Mouse (Mus musculus): Measurements from ENCODE around the gene Camta1. TPM values are rescaled to one million over a fixed set of nuclear protein-coding genes. Genes with fewer than 3 reads are reported as not detected.

The Camta1 gene
- polyA plus RNA-seq, 1 experiment: 13.4 TPM

GRCm38 (mm10) chr4:151130756-151131490 is 730.8 kb downstream of the Camta1 start:
- H3K4me1 ChIP-seq: peaks cover 13% of the 10 kb centered on the region; the same call in 1 of the 2 replicates
- TF ChIP-seq FLI1 (IDR thresholded peaks at IDR 0.05; ENCODE audit: low read length): no peak
- TF ChIP-seq GATA1 (IDR thresholded peaks at IDR 0.05; ENCODE audit: borderline replicate concordance, low read length): no peak
- H3K4me3 ChIP-seq (replicated peaks): no peak overlapping the region
- no peaks in the 10 kb centered on the region for H3K9me3 ChIP-seq
- no peaks in the 10 kb centered on the region for H3K36me3 ChIP-seq (replicated peaks; ENCODE audit: low read length)
- H3K27me3 ChIP-seq (replicated peaks): peaks cover 83% of the 10 kb centered on the region

- TF ChIP-seq FLI1 (IDR thresholded peaks at IDR 0.05; ENCODE audit: low read length) (no peak), GATA1 (IDR thresholded peaks at IDR 0.05; ENCODE audit: borderline replicate concordance, low read length) (no peak)
- Histone ChIP-seq H3K27me3 (replicated peaks) (peaks cover 86% of the 10 kb centered on the region), H3K36me3 (replicated peaks; ENCODE audit: low read length) (no peaks in the 10 kb centered on the region), H3K9me3 (no peaks in the 10 kb centered on the region), H3K4me3 (replicated peaks) (no peak overlapping the region), H3K4me1 (peaks cover 13% of the 10 kb centered on the region; the same call in 1 of the 2 replicates)
Observed at GRCm38 (mm10) chr4:151129725-151130557, 731.7 kb downstream of the Camta1 start.

- Histone ChIP-seq H3K9me3 (no peaks in the 10 kb centered on the region), H3K4me1 (peaks cover 12% of the 10 kb centered on the region; the same call in 1 of the 2 replicates), H3K27me3 (replicated peaks) (peaks cover 91% of the 10 kb centered on the region), H3K4me3 (replicated peaks) (peak overlapping the region; percentile 43), H3K36me3 (replicated peaks; ENCODE audit: low read length) (no peaks in the 10 kb centered on the region)
- TF ChIP-seq GATA1 (IDR thresholded peaks at IDR 0.05; ENCODE audit: borderline replicate concordance, low read length): no peak
- no peak for TF ChIP-seq FLI1 (IDR thresholded peaks at IDR 0.05; ENCODE audit: low read length)
Observed at GRCm38 (mm10) chr4:151128641-151129541, 732.8 kb downstream of the Camta1 start.

GRCm38 (mm10) chr4:151127636-151128548 is 733.8 kb downstream of the Camta1 start:
- H3K36me3 ChIP-seq (replicated peaks; ENCODE audit: low read length): no peaks in the 10 kb centered on the region
- H3K4me3 ChIP-seq (replicated peaks): no peak overlapping the region
- peaks cover 87% of the 10 kb centered on the region for H3K27me3 ChIP-seq (replicated peaks)
- no peaks in the 10 kb centered on the region for H3K9me3 ChIP-seq
- no peak for TF ChIP-seq GATA1 (IDR thresholded peaks at IDR 0.05; ENCODE audit: borderline replicate concordance, low read length)
- TF ChIP-seq FLI1 (IDR thresholded peaks at IDR 0.05; ENCODE audit: low read length): no peak
- peaks cover 15% of the 10 kb centered on the region; the same call in 1 of the 2 replicates for H3K4me1 ChIP-seq

GRCm38 (mm10) chr4:151118883-151119282 is 742.8 kb downstream of the Camta1 start:
- no peak overlapping the region for H3K4me3 ChIP-seq (replicated peaks)
- TF ChIP-seq GATA1 (IDR thresholded peaks at IDR 0.05; ENCODE audit: borderline replicate concordance, low read length) (no peak), FLI1 (IDR thresholded peaks at IDR 0.05; ENCODE audit: low read length) (no peak)
- no peaks in the 10 kb centered on the region for H3K9me3 ChIP-seq
- H3K27me3 ChIP-seq (replicated peaks): peaks cover 46% of the 10 kb centered on the region
- no peaks in the 10 kb centered on the region for H3K36me3 ChIP-seq (replicated peaks; ENCODE audit: low read length)
- H3K4me1 ChIP-seq: peaks cover 5% of the 10 kb centered on the region; the same call in 1 of the 2 replicates

- no peaks in the 10 kb centered on the region for H3K36me3 ChIP-seq (replicated peaks; ENCODE audit: low read length)
- TF ChIP-seq GATA1 (IDR thresholded peaks at IDR 0.05; ENCODE audit: borderline replicate concordance, low read length) (no peak), FLI1 (IDR thresholded peaks at IDR 0.05; ENCODE audit: low read length) (no peak)
- no peaks in the 10 kb centered on the region for H3K9me3 ChIP-seq
Observed at GRCm38 (mm10) chr4:151114574-151114973, 747.1 kb downstream of the Camta1 start.

GRCm38 (mm10) chr4:151111226-151111625 is 750.5 kb downstream of the Camta1 start:
- no peak for TF ChIP-seq GATA1 (IDR thresholded peaks at IDR 0.05; ENCODE audit: borderline replicate concordance, low read length)
- TF ChIP-seq FLI1 (IDR thresholded peaks at IDR 0.05; ENCODE audit: low read length): no peak
- peaks cover 12% of the 10 kb centered on the region for H3K4me1 ChIP-seq
- no peaks in the 10 kb centered on the region for H3K36me3 ChIP-seq (replicated peaks; ENCODE audit: low read length)
- no peaks in the 10 kb centered on the region for H3K9me3 ChIP-seq
- peaks cover 68% of the 10 kb centered on the region for H3K27me3 ChIP-seq (replicated peaks)
- H3K4me3 ChIP-seq (replicated peaks): no peak overlapping the region

More at GRCm38 (mm10) chr4:151114574-151114973, 747.1 kb downstream of the Camta1 start:
- H3K27me3 ChIP-seq (replicated peaks): peaks cover 46% of the 10 kb centered on the region
- H3K4me3 ChIP-seq (replicated peaks): no peak overlapping the region
- H3K4me1 ChIP-seq: no peaks in the 10 kb centered on the region

- H3K4me1 ChIP-seq: peaks cover 12% of the 10 kb centered on the region
- H3K9me3 ChIP-seq: no peaks in the 10 kb centered on the region
- TF ChIP-seq FLI1 (IDR thresholded peaks at IDR 0.05; ENCODE audit: low read length) (no peak), GATA1 (IDR thresholded peaks at IDR 0.05; ENCODE audit: borderline replicate concordance, low read length) (no peak)
- no peaks in the 10 kb centered on the region for H3K36me3 ChIP-seq (replicated peaks; ENCODE audit: low read length)
- H3K27me3 ChIP-seq (replicated peaks): peaks cover 69% of the 10 kb centered on the region
- H3K4me3 ChIP-seq (replicated peaks): peak overlapping the region; percentile 84
Observed at GRCm38 (mm10) chr4:151108834-151109241, 752.8 kb downstream of the Camta1 start.
